Mouse (Mus musculus): ENCODE data around the gene Ddx27. TPM values are rescaled to one million over a fixed set of nuclear protein-coding genes. Genes with fewer than 3 reads are reported as not detected.

Gene Ddx27
- polyA plus RNA-seq, 2 experiments = 36.5 to 50.2 TPM

DNA sequence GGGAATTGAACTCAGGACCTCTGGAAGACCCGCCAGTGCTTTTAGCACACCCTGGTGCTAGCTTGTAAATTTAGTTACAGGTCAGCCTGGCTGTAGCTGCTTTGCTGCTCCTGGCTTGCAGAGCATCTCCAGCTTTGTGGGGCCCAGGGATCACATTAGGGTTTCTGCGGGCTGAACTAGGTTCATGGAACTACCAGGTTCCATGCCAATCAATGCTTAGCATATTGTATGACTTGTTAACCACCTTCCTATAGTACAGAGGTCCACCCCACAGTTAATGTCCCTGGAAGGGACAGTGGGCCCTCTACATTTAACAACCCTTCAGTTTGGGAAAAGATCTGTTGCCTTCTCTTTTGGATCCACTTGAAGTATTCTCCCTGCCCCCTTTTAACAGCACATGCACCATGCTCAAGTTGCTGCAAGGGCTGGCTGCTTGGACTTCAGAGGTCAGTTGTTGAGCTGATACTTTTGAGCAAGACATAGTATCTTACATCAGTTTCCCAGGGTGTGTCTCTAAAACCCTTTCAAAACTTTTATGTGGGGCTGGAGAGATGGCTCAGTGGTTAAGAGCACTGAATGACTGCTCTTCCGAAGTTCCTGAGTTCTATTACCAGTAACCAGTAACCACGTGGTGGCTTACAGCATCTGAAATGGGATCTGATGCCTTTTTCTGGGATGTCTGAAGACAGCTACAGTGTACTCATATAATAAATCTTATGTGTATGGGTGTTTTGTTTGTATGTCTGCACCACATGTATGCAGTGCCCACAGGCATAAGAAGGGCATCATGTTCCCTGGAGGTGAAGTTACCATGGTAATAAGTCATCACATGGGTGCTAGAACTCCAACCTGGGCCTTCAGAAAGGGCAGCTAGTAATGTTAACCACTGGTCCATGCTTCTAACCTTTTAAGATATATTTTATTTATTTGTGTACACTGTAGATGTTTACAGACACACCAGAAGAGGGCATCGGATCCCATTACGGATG lies 51.8 kb downstream of the Ddx27 start:
- Histone ChIP-seq H3K9ac (ENCODE audit: low read depth, low read length, severe bottlenecking) (no peak overlapping the region), H3K9me3 (ENCODE audit: control insufficient read depth, low read length) (no peaks in the 10 kb centered on the region), H3K36me3 (ENCODE audit: control insufficient read depth, insufficient read depth, low read length) (peaks cover 19% of the 10 kb centered on the region), H3K4me3 (replicated peaks; ENCODE audit: low read length) (no peak overlapping the region), H3K27ac (replicated peaks; ENCODE audit: low read depth, low read length) (no peak overlapping the region), H3K4me2 (replicated peaks; ENCODE audit: low read depth, low read length, severe bottlenecking) (no peak overlapping the region), H3K27me3 (ENCODE audit: control insufficient read depth, insufficient read depth, low read length) (no peaks in the 10 kb centered on the region), H3K4me1 (ENCODE audit: control insufficient read depth, insufficient read depth, low read length) (peaks cover 14% of the 10 kb centered on the region; the same call in 1 of the 2 replicates)
- no peak for ATAC-seq (ENCODE audit: low FRiP score, low read depth)
- 33% methylated on average over 6 of the region's 6 CpGs for WGBS
- DNase-seq (ENCODE audit: low spot score) = no peak
- no peak for TF ChIP-seq POLR2A (IDR thresholded peaks at IDR 0.05; ENCODE audit: borderline replicate concordance, extremely low read depth, insufficient read depth, insufficient read length)

DNA sequence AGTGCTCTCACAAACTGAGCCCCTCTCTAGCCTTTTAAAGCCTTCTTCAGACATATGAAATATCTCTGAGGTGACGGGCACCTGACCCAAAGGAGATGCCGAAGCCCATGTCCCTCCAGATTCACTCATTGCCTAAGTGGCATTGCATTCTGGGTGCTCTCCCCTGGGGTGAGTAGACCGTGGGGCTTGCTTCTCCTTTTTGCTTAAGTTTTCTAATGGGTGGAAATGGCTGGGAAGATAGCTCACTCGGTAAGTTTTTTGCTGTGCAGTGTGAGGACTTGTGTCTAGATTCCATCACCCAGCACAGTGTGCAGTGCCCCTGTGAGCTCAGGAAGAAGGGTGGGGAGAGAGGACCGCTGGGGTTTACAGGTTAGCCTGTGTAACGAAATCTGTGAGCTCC lies 52.6 kb downstream of the Ddx27 start:
- no peak for TF ChIP-seq POLR2A (IDR thresholded peaks at IDR 0.05; ENCODE audit: borderline replicate concordance, extremely low read depth, insufficient read depth, insufficient read length)
- WGBS = 46% methylated on average over 6 of the region's 6 CpGs
- DNase-seq (ENCODE audit: low spot score) = no peak
- Histone ChIP-seq H3K4me1 (ENCODE audit: control insufficient read depth, insufficient read depth, low read length) (peaks cover 13% of the 10 kb centered on the region; the same call in 1 of the 2 replicates), H3K36me3 (ENCODE audit: control insufficient read depth, insufficient read depth, low read length) (peaks cover 19% of the 10 kb centered on the region), H3K9me3 (ENCODE audit: control insufficient read depth, low read length) (no peaks in the 10 kb centered on the region), H3K4me2 (replicated peaks; ENCODE audit: low read depth, low read length, severe bottlenecking) (no peak overlapping the region), H3K27me3 (ENCODE audit: control insufficient read depth, insufficient read depth, low read length) (no peaks in the 10 kb centered on the region), H3K9ac (ENCODE audit: low read depth, low read length, severe bottlenecking) (no peak overlapping the region), H3K4me3 (replicated peaks; ENCODE audit: low read length) (no peak overlapping the region), H3K27ac (replicated peaks; ENCODE audit: low read depth, low read length) (no peak overlapping the region)
- no peak for ATAC-seq (ENCODE audit: low FRiP score, low read depth)

DNA sequence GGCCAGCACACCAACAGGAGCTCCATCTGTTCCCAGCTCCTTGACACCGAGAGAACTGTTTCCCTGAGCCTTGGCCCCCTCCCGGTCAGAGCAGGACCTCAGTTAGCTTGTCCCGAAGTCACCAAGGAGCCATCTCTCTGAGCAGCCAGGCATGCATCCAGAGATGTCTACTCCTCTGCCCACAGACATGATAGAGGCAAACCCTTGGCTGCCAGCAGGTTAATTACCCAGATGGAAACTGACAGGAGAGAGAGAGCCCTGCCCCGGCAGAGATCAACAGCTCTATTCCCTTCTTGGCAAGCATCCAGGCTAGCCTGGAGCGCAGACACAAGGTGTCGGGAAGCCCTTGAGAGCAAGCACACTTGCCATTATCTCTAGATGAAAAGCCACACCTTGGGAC lies 55.3 kb downstream of the Ddx27 start:
- Histone ChIP-seq H3K27ac (replicated peaks; ENCODE audit: low read depth, low read length) (no peak overlapping the region), H3K4me2 (replicated peaks; ENCODE audit: low read depth, low read length, severe bottlenecking) (no peak overlapping the region), H3K4me1 (ENCODE audit: control insufficient read depth, insufficient read depth, low read length) (peaks cover 4% of the 10 kb centered on the region; the same call in 1 of the 2 replicates), H3K36me3 (ENCODE audit: control insufficient read depth, insufficient read depth, low read length) (peaks cover 9% of the 10 kb centered on the region), H3K9ac (ENCODE audit: low read depth, low read length, severe bottlenecking) (no peak overlapping the region), H3K27me3 (ENCODE audit: control insufficient read depth, insufficient read depth, low read length) (no peaks in the 10 kb centered on the region), H3K4me3 (replicated peaks; ENCODE audit: low read length) (no peak overlapping the region), H3K9me3 (ENCODE audit: control insufficient read depth, low read length) (no peaks in the 10 kb centered on the region)
- ATAC-seq (ENCODE audit: low FRiP score, low read depth) (no peak), DNase-seq (ENCODE audit: low spot score) (no peak)
- no peak for TF ChIP-seq POLR2A (IDR thresholded peaks at IDR 0.05; ENCODE audit: borderline replicate concordance, extremely low read depth, insufficient read depth, insufficient read length)
- 63% methylated on average over 6 of the region's 6 CpGs for WGBS

DNA sequence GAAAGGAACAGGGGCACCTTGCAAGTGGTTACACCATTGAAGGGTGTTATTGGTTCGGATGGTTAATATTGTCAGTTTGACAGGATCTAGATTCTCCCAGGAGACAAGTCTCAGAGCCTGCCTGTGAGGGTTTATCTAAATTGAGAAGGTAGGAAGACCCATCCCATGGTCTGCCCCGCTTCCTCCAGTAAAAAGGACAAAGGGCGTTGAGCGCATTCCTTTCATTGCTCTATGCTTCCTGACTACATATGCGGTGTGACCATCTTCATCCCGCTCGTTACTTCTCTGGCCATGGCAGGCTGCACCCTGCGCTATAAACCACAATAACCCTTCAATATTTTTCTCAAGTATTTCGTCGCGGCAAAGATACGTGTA lies 56.3 kb downstream of the Ddx27 start:
- Histone ChIP-seq H3K9me3 (ENCODE audit: control insufficient read depth, low read length) (no peaks in the 10 kb centered on the region), H3K4me1 (ENCODE audit: control insufficient read depth, insufficient read depth, low read length) (0 out of 2 replicates have a peak, but pooled peaks cover 2% of the 10 kb centered on the region), H3K27ac (replicated peaks; ENCODE audit: low read depth, low read length) (no peak overlapping the region; the same call in 1 of the 2 replicates), H3K9ac (ENCODE audit: low read depth, low read length, severe bottlenecking) (peak overlapping the region; percentile 41), H3K4me2 (replicated peaks; ENCODE audit: low read depth, low read length, severe bottlenecking) (peak overlapping the region; percentile 51), H3K27me3 (ENCODE audit: control insufficient read depth, insufficient read depth, low read length) (no peaks in the 10 kb centered on the region), H3K36me3 (ENCODE audit: control insufficient read depth, insufficient read depth, low read length) (no peaks in the 10 kb centered on the region), H3K4me3 (replicated peaks; ENCODE audit: low read length) (peak overlapping the region; percentile 43)
- ATAC-seq (ENCODE audit: low FRiP score, low read depth) (no peak), DNase-seq (ENCODE audit: low spot score) (no peak)
- WGBS = 20% methylated on average over 12 of the region's 12 CpGs
- no peak for TF ChIP-seq POLR2A (IDR thresholded peaks at IDR 0.05; ENCODE audit: borderline replicate concordance, extremely low read depth, insufficient read depth, insufficient read length)

GRCm38 (mm10) chr2:167071641-167072601 lies 56.9 kb downstream of the Ddx27 start:
- peak overlapping the region; percentile 43 for H3K4me3 ChIP-seq (replicated peaks; ENCODE audit: low read length)
- no peak overlapping the region; the same call in 1 of the 2 replicates for H3K27ac ChIP-seq (replicated peaks; ENCODE audit: low read depth, low read length)
- H3K36me3 ChIP-seq (ENCODE audit: control insufficient read depth, insufficient read depth, low read length) = no peaks in the 10 kb centered on the region
- H3K4me1 ChIP-seq (ENCODE audit: control insufficient read depth, insufficient read depth, low read length) = 0 out of 2 replicates have a peak, but pooled peaks cover 2% of the 10 kb centered on the region
- 6% methylated on average over 22 of the region's 22 CpGs for WGBS
- ATAC-seq (ENCODE audit: low FRiP score, low read depth) = peak; percentile 95
- peak overlapping the region; percentile 41 for H3K9ac ChIP-seq (ENCODE audit: low read depth, low read length, severe bottlenecking)
- peak overlapping the region; percentile 51 for H3K4me2 ChIP-seq (replicated peaks; ENCODE audit: low read depth, low read length, severe bottlenecking)
- no peaks in the 10 kb centered on the region for H3K9me3 ChIP-seq (ENCODE audit: control insufficient read depth, low read length)
- TF ChIP-seq POLR2A (IDR thresholded peaks at IDR 0.05; ENCODE audit: borderline replicate concordance, extremely low read depth, insufficient read depth, insufficient read length) = peak; percentile 31; the same call in 1 of the 2 replicates
- DNase-seq (ENCODE audit: low spot score) = peak; percentile 95
- H3K27me3 ChIP-seq (ENCODE audit: control insufficient read depth, insufficient read depth, low read length) = no peaks in the 10 kb centered on the region

Measured in limb, embryonic 14.5 days (tissue).